Mouse (Mus musculus) embryonic facial prominence, embryonic 11.5 days (tissue): ENCODE measurements around the gene Zcchc17. TPM values are rescaled to one million over a fixed set of nuclear protein-coding genes. Genes with fewer than 3 reads are reported as not detected.
A peak's percentile ranks its signal among the peaks of the same experiment; 100 is the strongest.

Source experiments
- ATAC-seq: fragments of 200-750 bp; cut with Nextera tagmentation; replicated peaks from 2 replicates; pipeline ENCODE4 v1.8.0; 2017; ENCODE audit warnings: low read depth; ENCODE audit not compliant: insufficient number of reproducible peaks, low FRiP score, low TSS enrichment
- DNase-seq: peaks from one replicate; pipeline ENCODE4 v3.0.0-alpha.2; 2015; ENCODE audit warnings: low spot score
- H3K27ac ChIP-seq: fragments of 300-500 bp; sonication (generic); replicated peaks from 2 replicates; pipeline ENCODE4 v1.5.1; 2014; ENCODE audit warnings: mild to moderate bottlenecking, low read depth, low read length, control low read depth
- H3K27me3 ChIP-seq: fragments of 300-500 bp; sonication (generic); 2 replicates; pipeline ENCODE4 v1.6.1; 2014; ENCODE audit warnings: mild to moderate bottlenecking, low read length, moderate library complexity, mixed read lengths; ENCODE audit not compliant: control insufficient read depth, insufficient read depth
- H3K36me3 ChIP-seq: fragments of 300-500 bp; sonication (generic); replicated peaks from 2 replicates; pipeline ENCODE4 v1.6.1; 2014; ENCODE audit warnings: low read depth, mild to moderate bottlenecking, low read length, moderate library complexity, mixed read lengths; ENCODE audit not compliant: control insufficient read depth, insufficient read depth
- H3K4me1 ChIP-seq: fragments of 300-500 bp; sonication (generic); 2 replicates; pipeline ENCODE4 v1.6.1; 2014; ENCODE audit warnings: low read length, mixed read lengths; ENCODE audit not compliant: control insufficient read depth, insufficient read depth
- H3K4me2 ChIP-seq: fragments of 300-500 bp; sonication (generic); 2 replicates; pipeline ENCODE4 v1.6.1; 2014; ENCODE audit warnings: low read depth, mild to moderate bottlenecking, control low read depth, low read length, moderate library complexity
- H3K4me3 ChIP-seq: fragments of 300-500 bp; sonication (generic); 2 replicates; pipeline ENCODE4 v1.5.1; 2014; ENCODE audit warnings: low read depth, low read length, control low read depth
- H3K9ac ChIP-seq: fragments of 300-500 bp; sonication (generic); replicated peaks from 2 replicates; pipeline ENCODE4 v1.6.1; 2014; ENCODE audit warnings: mild to moderate bottlenecking, control low read depth, low read length
- H3K9me3 ChIP-seq: fragments of 300-500 bp; sonication (generic); replicated peaks from 2 replicates; pipeline ENCODE4 v1.6.1; 2016; ENCODE audit warnings: mild to moderate bottlenecking, low read length, inconsistent platforms, mixed read lengths; ENCODE audit not compliant: control insufficient read depth
- WGBS: fragments of 180-500 bp; shearing (Covaris S2); extraction: QIAGEN DNeasy Blood & Tissue Kit; methylation state at CpG from one replicate; pipeline ENCODE4 v1.1.7; 2014; 5-methylcytosine and 5-hydroxymethylcytosine counted together
- polyA plus RNA-seq: library from polyadenylated mRNA; unstranded; fragments of >200 nt; fragmentation: Nextera tagmentation; extraction: Ambion mirVana; gene quantifications from 2 replicates; pipeline ENCODE4 v1.2.1, GENCODE M21; 2014

Gene Zcchc17
- polyA plus RNA-seq, 1 experiment from 2014 or later = 93.1 TPM

DNA sequence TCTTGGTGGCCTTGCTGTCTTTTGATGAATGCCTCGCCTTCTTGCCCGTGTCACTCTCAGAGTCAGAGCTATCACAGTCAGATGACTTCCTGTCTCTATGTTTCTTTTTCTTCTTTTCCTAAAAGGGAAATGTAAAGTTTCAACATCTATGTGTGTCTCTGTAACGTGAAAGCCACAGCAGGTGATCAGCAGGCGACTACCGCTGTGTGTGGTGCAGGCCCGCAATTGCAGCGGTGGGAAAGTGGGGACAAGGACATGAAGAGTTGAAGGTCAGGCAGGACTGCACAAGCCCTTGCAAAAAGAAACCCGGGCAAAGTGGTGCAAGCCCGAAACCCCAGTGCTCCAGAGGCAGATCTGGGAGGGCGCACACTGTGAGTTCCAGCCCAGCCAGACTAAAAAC, 43.1 kb downstream of the Zcchc17 start:
- Histone ChIP-seq H3K4me2 (no peak overlapping the region), H3K9me3 (no peaks in the 10 kb centered on the region), H3K9ac (no peak overlapping the region), H3K4me1 (no peaks in the 10 kb centered on the region), H3K27me3 (no peaks in the 10 kb centered on the region), H3K36me3 (peaks cover 2% of the 10 kb centered on the region; the same call in 1 of the 2 replicates), H3K27ac (no peak overlapping the region), H3K4me3 (no peak overlapping the region)
- DNase-seq (no peak), ATAC-seq (no peak)
- 81% methylated on average over 10 of the region's 10 CpGs for WGBS

- DNase-seq (no peak), ATAC-seq (no peak)
- H3K27me3 ChIP-seq = no peaks in the 10 kb centered on the region; the same call in 1 of the 2 replicates
- no peak overlapping the region for H3K27ac ChIP-seq
- no peaks in the 10 kb centered on the region for H3K9me3 ChIP-seq
- no peaks in the 10 kb centered on the region for H3K4me1 ChIP-seq
- no peak overlapping the region for H3K4me2 ChIP-seq
- 81% methylated on average over 13 of the region's 13 CpGs for WGBS
- no peak overlapping the region for H3K9ac ChIP-seq
- H3K4me3 ChIP-seq = no peak overlapping the region
- peaks cover 2% of the 10 kb centered on the region; the same call in 1 of the 2 replicates for H3K36me3 ChIP-seq
These were observed 43.8 kb downstream of the Zcchc17 start for GRCm38 (mm10) chr4:130315771-130316527.

GRCm38 (mm10) chr4:130313552-130313951, 46.2 kb downstream of the Zcchc17 start:
- WGBS = 94% methylated on average over 4 of the region's 4 CpGs
- Histone ChIP-seq H3K4me1 (no peaks in the 10 kb centered on the region), H3K36me3 (0 out of 2 replicates have a peak, but pooled peaks cover 2% of the 10 kb centered on the region), H3K9ac (no peak overlapping the region), H3K4me2 (no peak overlapping the region), H3K27me3 (peaks cover 13% of the 10 kb centered on the region), H3K4me3 (no peak overlapping the region), H3K27ac (no peak overlapping the region), H3K9me3 (no peaks in the 10 kb centered on the region)
- no peak for ATAC-seq
- DNase-seq = no peak

GRCm38 (mm10) chr4:130312526-130312925, 47.2 kb downstream of the Zcchc17 start:
- H3K4me1 ChIP-seq = no peaks in the 10 kb centered on the region
- 86% methylated on average over 3 of the region's 3 CpGs for WGBS
- H3K4me2 ChIP-seq = no peak overlapping the region
- H3K36me3 ChIP-seq = 0 out of 2 replicates have a peak, but pooled peaks cover 2% of the 10 kb centered on the region
- ATAC-seq (no peak), DNase-seq (no peak)
- no peak overlapping the region for H3K4me3 ChIP-seq
- no peaks in the 10 kb centered on the region for H3K9me3 ChIP-seq
- peaks cover 20% of the 10 kb centered on the region for H3K27me3 ChIP-seq
- no peak overlapping the region for H3K27ac ChIP-seq
- no peak overlapping the region for H3K9ac ChIP-seq

DNA sequence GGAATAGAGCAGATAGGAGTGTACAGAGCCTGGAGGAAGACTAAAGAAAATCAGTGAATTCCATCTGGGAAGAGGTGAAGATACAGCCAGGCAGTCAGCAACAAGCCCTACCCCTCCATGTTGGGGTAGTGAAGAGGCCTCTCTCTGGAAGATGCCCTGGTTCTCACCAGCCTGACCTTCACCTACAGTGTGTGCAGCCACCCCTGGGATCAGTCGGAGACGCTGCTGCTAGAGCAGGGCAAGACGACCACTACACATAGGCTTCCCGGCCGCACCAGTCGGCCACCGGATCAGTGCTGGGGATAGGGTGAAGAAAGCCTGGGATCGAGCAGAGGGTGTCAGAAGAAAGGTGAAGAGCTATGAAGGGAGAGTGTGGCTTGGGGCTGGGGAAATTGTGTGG, 50.5 kb downstream of the Zcchc17 start:
- no peak for ATAC-seq
- Histone ChIP-seq H3K4me2 (peak overlapping the region; percentile 91), H3K27me3 (peaks cover 27% of the 10 kb centered on the region), H3K27ac (no peak overlapping the region), H3K4me3 (peak overlapping the region; percentile 44; the same call in 1 of the 2 replicates), H3K9ac (no peak overlapping the region), H3K36me3 (no peaks in the 10 kb centered on the region), H3K9me3 (no peaks in the 10 kb centered on the region), H3K4me1 (no peaks in the 10 kb centered on the region)
- WGBS = 44% methylated on average over 8 of the region's 8 CpGs
- DNase-seq = no peak

GRCm38 (mm10) chr4:130308231-130309081, 51.3 kb downstream of the Zcchc17 start, which contains the start of the genes Fabp3 and Gm10570:
TSS of gene Fabp3 (plus strand) at chr4:130308595.
TSS of gene Gm10570 (minus strand) at chr4:130308674.
- H3K4me2 ChIP-seq = peak within 1 kb of the TSS; percentile 91
- no peaks in the 10 kb centered on the region for H3K9me3 ChIP-seq
- peak within 1 kb of the TSS; percentile 43 for H3K9ac ChIP-seq
- no peaks in the 10 kb centered on the region for H3K36me3 ChIP-seq
- H3K27ac ChIP-seq = no peak within 1 kb of the TSS
- H3K4me3 ChIP-seq = peak within 1 kb of the TSS; percentile 44
- under 1% methylated on average over 52 of the region's 52 CpGs for WGBS
- DNase-seq = peak; percentile 62
- no peaks in the 10 kb centered on the region for H3K4me1 ChIP-seq
- peak; percentile 55 for ATAC-seq
- H3K27me3 ChIP-seq = peaks cover 27% of the 10 kb centered on the region

GRCm38 (mm10) chr4:130307851-130308230, 51.9 kb downstream of the Zcchc17 start:
- H3K4me3 ChIP-seq = peak overlapping the region; percentile 44
- H3K27ac ChIP-seq = no peak overlapping the region
- H3K4me1 ChIP-seq = no peaks in the 10 kb centered on the region
- peaks cover 27% of the 10 kb centered on the region for H3K27me3 ChIP-seq
- ATAC-seq (no peak), DNase-seq (peak; percentile 75)
- H3K9ac ChIP-seq = no peak overlapping the region
- no peaks in the 10 kb centered on the region for H3K9me3 ChIP-seq
- H3K4me2 ChIP-seq = peak overlapping the region; percentile 91
- WGBS = 0% methylated on average over 22 of the region's 23 CpGs
- no peaks in the 10 kb centered on the region for H3K36me3 ChIP-seq
